Mouse (Mus musculus): ENCODE measurements around the gene Oosp2.

Oosp2 gene

GRCm38 (mm10) chr19:11660459-11660858 is at the start of gene Oosp2:
Oosp2 (minus strand) TSS chr19:11660559.
- DNase-seq (ENCODE audit: low read depth, low spot score), result no peak

- no peak for DNase-seq (ENCODE audit: low read depth, low spot score)
Observed at GRCm38 (mm10) chr19:11698342-11698741, 38.0 kb upstream of the Oosp2 start.

- no peak for DNase-seq (ENCODE audit: low read depth, low spot score)
Observed at GRCm38 (mm10) chr19:11696755-11697154, 36.4 kb upstream of the Oosp2 start, which contains the start of gene Oosp3. Oosp3 (plus strand) TSS chr19:11697055.

DNA sequence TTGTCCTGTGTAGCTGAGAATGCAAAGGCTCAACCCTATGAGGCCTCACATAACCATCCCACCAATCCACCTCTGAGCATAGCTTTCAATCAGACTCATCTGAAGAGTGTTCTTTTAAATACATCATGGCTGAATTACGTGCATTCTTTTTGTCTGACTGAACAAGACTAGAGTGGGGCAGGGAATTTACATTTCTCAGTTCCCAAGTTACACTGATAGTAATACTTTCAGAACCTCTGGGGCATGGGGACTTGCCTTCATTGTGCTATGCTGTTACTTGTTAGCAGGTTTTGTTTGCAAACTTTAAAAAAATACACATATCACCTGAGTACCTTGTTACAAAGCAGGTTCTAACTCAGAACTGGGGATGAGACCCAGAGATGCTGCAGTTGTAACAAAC is 31.1 kb upstream of the Oosp2 start:
- no peak for DNase-seq (ENCODE audit: low read depth, low spot score)

- DNase-seq (ENCODE audit: low read depth, low spot score), result no peak
Observed at GRCm38 (mm10) chr19:11690839-11691238, 30.5 kb upstream of the Oosp2 start, which contains the start of gene Oosp1. Oosp1 (minus strand) TSS chr19:11691150.

DNA sequence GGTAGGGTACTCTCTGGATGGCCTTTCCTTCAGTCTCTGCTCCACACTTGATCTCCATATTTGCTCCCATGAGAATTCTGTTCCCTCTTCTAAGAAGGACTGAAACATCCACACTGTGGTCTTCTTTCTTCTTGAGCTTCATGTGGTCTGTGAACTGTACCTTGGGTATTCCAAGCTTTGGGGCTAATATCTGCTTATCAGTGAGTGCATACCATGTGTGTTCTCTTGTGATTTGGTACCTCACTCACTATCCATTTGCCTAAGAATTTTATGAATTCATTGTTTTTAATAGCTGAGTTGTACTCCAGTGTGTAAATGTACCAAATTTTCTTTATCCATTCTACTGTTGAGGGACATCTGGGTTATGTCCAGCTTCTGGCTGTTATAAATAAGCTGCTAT is 1.2 kb upstream of the Oosp2 start:
- DNase-seq (ENCODE audit: low read depth, low spot score), result no peak

GRCm38 (mm10) chr19:11659142-11659541 is 1.2 kb downstream of the Oosp2 start:
- no peak for DNase-seq (ENCODE audit: low read depth, low spot score)

- DNase-seq (ENCODE audit: low read depth, low spot score), result no peak
Observed at GRCm38 (mm10) chr19:11649564-11649963, 10.8 kb downstream of the Oosp2 start.

DNA sequence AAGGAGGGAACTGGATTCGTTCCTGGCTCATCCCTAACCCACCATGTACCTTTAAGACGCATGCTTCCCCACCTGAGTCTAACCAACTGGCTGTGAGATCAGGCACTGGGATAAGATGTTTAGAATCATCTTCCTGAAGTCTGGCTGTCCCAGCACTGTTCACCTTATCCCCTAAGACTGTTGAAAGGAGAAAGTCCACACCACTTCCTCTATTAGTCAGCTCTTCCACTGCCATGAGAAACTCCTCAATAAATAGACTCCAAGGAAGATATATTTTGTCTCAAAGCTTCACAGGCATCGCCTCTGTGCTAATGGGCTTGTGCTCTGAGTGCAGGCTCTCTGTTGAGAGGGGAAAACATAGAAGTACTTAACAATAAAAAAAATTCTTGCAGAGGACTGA is 14.2 kb downstream of the Oosp2 start:
- no peak for DNase-seq (ENCODE audit: low read depth, low spot score)

GRCm38 (mm10) chr19:11640732-11641131 is 19.6 kb downstream of the Oosp2 start, which contains the start of gene Ms4a3:
Ms4a3 (minus strand) TSS chr19:11640851.
- DNase-seq (ENCODE audit: low read depth, low spot score), result no peak

GRCm38 (mm10) chr19:11639038-11639437 is 21.3 kb downstream of the Oosp2 start:
- no peak for DNase-seq (ENCODE audit: low read depth, low spot score)

DNA sequence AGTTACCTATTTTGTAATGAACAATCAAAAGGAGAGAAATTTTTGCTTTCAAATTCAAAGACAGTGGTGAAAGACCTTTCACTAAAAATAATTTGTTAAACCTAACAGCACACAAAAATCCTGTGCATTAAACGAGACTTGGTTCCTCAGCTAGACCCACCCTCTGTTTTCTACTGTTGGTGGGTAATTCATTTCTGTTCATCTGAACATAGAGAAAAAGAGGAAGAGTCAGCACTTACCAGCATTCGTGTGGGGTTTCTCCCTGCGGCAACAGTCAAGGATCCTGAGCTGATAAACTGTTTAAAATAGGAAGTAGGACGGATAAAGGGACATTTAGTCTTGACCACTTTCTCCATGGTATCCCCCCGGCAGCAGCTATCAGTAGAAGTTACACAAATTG is 24.8 kb downstream of the Oosp2 start:
- DNase-seq (ENCODE audit: low read depth, low spot score), result no peak

GRCm38 (mm10) chr19:11634330-11634729 is 26.0 kb downstream of the Oosp2 start:
- DNase-seq (ENCODE audit: low read depth, low spot score), result no peak

GRCm38 (mm10) chr19:11633732-11634131 is 26.6 kb downstream of the Oosp2 start:
- no peak for DNase-seq (ENCODE audit: low read depth, low spot score)

GRCm38 (mm10) chr19:11625231-11625630 is 35.1 kb downstream of the Oosp2 start:
- no peak for DNase-seq (ENCODE audit: low read depth, low spot score)

GRCm38 (mm10) chr19:11624800-11625199 is 35.6 kb downstream of the Oosp2 start:
- no peak for DNase-seq (ENCODE audit: low read depth, low spot score)

GRCm38 (mm10) chr19:11623551-11623950 is 36.8 kb downstream of the Oosp2 start, which contains the start of gene Ms4a2:
Ms4a2 (minus strand) TSS chr19:11623719.
- no peak for DNase-seq (ENCODE audit: low read depth, low spot score)

DNA sequence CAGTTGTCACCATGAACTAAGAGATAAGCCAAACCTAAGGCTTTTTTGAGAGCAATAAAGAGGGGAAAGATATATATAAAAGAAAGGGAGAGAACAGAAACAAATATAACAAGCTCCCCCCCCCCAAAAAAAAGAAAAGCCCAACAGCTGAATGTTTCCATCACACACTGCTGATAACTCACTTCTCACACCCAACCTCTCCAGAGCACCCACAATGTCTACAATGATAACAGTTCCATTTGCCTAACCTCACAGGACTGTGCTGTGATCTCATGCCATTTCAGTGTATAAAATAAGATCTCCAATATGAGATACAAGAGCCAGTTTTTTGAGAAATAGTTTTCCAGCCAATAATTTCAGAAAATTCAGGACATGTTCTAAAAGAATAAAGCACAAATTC is 42.4 kb downstream of the Oosp2 start:
- no peak for DNase-seq (ENCODE audit: low read depth, low spot score)

- no peak for DNase-seq (ENCODE audit: low read depth, low spot score)
Observed at GRCm38 (mm10) chr19:11614805-11615204, 45.6 kb downstream of the Oosp2 start.

DNA sequence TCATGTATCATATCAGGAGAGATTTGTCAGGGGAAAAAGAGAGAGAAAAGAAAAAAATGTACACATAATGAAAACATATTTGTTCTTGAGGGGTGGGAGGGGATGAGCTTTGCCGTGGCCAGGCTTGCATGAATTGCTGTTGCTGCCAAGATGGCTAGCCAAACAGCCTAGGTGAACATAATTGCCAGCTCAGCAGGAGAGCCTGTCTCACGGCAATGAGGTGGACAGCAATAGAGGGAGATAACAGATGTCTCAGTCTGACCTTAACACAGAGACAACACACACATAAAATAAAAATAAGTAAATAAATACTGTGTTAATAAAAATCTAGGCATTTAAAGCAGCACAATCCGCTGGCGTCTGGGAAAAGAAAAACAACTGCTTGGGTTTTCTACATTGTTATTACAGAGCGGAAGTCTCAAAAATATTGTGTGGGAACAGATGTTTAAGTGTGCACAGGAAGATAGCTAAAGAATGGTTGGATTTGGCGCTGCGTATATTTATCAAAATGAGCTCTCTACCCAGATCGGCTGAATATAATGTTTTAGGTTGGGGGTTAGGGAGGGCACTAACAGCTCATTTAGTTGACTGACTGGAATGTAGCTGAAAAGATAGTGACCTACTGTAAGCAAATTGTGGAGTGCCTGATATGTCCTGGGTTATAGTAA is 46.4 kb downstream of the Oosp2 start:
- no peak for DNase-seq (ENCODE audit: low read depth, low spot score)

- DNase-seq (ENCODE audit: low read depth, low spot score), result no peak
Observed at GRCm38 (mm10) chr19:11613084-11613483, 47.3 kb downstream of the Oosp2 start.

DNA sequence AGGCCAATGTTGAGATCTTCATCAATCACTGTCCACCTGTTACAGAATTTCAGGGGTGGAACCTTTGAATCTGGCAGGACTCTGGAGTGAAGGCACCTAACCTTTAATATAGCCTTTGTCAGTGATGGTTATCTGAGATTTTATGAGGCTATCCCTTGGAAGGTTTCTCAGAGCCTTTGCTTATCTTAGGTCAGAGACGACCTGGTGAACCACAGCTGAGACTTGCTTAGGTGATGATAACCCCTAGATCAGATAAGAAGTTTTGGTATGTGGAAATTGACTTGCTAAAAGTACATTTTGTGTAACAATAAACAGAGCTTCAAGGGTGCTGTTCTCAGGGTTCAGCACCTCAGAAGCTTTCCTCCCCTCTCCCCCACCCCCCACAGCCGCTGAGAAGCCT is 48.1 kb downstream of the Oosp2 start:
- DNase-seq (ENCODE audit: low read depth, low spot score), result no peak

- peak; percentile 26 for DNase-seq (ENCODE audit: low read depth, low spot score)
Observed at GRCm38 (mm10) chr19:11611541-11611945, 48.8 kb downstream of the Oosp2 start.

- no peak for DNase-seq (ENCODE audit: low read depth, low spot score)
Observed at GRCm38 (mm10) chr19:11608172-11608571, 52.2 kb downstream of the Oosp2 start.

Measured in WW6 (cell line).